Mouse (Mus musculus): Measurements from ENCODE around the gene Simc1.

Simc1 gene

GRCm38 (mm10) chr13:54532134-54532533, 28.6 kb downstream of the Simc1 start:
- DNase-seq (ENCODE audit: extremely low spot score): no peak

DNA sequence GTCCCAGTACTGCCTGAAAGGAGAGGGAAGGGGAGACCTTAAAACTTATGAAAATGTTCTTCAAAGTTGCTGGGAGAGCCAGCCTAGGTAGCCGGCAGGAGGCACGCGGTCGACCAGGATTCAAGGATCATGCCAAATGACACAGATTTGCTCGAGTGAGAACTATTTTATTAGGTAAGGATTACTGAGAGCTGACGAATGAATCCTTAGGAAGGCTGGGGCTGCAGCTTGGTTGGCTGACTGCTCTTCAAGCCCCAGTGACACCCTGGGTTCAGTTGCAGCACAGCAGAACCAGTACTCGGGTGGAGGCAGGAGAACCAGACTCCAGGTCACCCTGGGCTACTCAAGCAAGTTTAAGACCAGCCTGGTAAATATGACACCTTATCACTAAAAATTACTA, 44.5 kb downstream of the Simc1 start:
- no peak for DNase-seq (ENCODE audit: extremely low spot score)

DNA sequence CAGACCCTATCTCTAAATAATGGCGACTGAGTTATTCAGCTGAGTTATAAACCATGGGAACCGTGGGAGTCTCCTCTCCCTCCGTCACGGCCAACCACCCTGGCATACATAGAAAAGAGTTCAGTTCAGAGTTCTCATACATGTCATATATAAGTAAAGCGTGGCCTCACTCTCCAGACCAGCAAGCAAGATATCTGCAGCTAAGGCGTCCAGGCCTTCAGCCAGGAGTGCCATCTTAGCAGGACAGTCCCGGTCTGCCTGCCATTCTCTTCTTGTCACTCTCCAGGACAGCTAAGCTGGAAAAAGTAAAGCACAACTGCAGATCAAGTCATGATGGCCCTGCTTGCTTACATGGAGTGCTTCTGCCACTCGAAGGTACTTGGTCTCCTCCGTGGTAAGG, 52.6 kb downstream of the Simc1 start:
- DNase-seq (ENCODE audit: extremely low spot score): no peak

DNA sequence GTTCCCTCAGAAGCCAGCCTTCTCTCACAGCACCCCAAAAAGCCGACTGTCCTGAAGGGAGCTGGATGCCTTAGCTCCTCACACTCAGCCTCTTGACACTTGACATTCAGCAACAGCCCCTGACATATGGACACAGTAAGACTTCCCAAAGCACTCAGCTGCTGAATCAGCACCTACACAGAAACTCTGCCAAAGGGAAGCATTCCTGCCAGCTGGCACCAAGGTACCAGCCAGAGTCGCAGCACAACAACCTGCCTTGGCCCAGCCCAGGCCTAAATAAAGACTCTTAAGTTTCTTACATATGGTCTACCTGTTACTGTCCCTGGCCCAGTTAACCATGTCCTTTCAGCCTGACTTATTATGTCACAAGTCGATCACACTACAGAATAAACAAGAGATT, 53.2 kb downstream of the Simc1 start:
- no peak for DNase-seq (ENCODE audit: extremely low spot score)

DNA sequence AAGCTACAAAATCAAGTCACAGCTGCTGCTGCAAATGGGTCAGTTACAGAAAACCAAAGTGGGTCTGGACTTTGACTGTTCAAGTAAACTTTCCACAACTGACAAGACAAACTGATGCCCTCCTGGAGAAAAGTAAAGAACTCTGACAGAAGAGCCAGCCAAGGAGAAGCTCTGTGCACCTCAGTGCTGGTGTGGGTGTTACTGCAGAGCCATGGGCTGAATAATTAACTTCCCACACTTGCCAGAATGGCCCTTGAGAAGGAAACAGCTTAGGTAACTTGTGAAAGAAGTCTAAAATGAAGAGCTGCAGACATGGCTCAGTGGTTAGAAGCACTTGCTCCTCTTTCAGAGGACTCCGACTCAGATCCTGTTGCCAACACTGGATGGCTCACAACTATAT, 54.1 kb downstream of the Simc1 start:
- no peak for DNase-seq (ENCODE audit: extremely low spot score)

DNA sequence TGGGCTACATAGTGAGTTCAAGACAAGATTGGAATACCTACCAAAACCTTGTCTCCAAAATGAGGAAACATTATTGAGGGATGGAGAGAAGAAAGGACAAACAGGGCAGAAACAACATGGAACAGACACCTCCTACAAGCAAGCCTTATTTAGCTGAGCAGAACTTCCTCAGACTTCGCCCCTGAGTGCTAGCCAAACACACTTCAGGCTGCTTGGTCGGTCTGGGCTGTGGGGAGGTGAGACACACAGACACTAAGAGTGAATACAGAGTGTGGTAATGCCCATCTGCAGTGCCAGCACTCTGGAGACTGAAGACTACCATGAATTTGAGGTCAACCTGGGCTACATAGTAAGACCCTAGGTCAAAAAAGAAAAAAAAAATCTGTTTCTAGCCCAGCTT, 56.1 kb downstream of the Simc1 start:
- no peak for DNase-seq (ENCODE audit: extremely low spot score)

- DNase-seq (ENCODE audit: extremely low spot score): no peak
These were observed 57.0 kb downstream of the Simc1 start for GRCm38 (mm10) chr13:54560608-54561007.

DNA sequence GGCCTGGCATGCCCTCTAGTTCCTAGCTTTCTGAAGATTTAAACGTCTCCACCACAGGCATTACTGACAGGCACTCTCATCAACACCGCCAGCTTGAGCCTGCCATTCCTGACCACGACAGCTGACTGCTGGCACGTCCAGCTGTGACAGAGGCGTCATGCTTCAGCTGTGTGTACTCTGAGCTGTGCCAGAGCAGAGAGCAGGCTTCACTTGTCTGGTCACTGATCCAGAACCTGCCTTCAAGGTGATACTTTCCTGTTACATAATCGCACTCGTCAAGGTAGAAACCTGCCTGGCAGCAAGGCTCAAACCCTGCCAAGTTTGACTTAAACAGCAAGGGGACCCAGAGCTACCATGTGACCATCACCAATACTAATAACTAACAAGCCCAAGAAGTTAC, 59.0 kb downstream of the Simc1 start:
- no peak for DNase-seq (ENCODE audit: extremely low spot score)

DNA sequence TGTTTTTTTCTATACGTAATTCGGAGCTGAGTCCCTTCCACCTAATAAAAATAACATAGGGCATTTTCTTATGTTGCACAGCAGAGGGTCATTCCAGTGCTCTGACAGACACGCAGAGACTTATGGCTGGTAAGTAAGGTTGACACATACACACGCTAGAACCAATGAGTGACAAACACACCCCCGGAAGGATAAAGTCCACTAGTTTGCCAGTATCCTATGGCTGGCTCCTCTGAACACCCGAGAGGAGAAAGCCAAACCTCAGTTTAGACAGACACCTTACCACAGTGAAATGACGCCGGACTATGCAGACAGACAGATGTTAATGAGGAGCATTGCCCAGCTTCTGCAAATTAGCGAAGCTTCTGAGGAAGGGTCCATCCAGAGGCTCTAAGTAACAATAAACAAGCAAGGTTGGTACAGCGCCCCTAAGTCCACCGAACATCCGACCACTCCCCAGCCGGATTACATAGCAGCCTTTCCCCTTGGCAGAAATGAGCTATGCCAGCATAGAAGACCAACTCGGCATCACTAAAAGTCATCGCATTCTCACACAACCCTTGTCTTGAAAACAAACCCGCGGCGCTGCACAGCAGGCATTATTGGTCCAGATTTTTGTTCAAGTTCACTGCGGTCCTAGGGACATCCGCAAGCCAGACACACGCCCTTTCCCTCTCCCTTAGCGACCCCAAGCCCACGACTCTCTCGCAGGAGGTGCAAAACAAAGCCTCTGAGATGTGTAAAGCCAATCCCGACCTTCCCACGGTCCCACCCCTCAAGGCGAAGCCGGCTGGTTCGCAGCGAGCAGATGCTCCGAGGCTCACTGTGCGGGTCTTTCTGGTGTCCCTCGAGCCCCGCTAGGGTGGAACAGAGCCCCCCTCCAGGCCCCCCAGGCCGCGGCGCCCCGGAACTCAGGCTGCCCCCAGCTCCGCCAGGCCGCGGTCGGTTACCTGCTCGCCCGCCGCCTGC, 60.9 kb downstream of the Simc1 start:
- no peak for DNase-seq (ENCODE audit: extremely low spot score)

GRCm38 (mm10) chr13:54565201-54565581, 61.6 kb downstream of the Simc1 start, which contains the start of gene 4833439L19Rik:
TSS of gene 4833439L19Rik (minus strand) at chr13:54565435.
- peak; percentile 90 for DNase-seq (ENCODE audit: extremely low spot score)

DNA sequence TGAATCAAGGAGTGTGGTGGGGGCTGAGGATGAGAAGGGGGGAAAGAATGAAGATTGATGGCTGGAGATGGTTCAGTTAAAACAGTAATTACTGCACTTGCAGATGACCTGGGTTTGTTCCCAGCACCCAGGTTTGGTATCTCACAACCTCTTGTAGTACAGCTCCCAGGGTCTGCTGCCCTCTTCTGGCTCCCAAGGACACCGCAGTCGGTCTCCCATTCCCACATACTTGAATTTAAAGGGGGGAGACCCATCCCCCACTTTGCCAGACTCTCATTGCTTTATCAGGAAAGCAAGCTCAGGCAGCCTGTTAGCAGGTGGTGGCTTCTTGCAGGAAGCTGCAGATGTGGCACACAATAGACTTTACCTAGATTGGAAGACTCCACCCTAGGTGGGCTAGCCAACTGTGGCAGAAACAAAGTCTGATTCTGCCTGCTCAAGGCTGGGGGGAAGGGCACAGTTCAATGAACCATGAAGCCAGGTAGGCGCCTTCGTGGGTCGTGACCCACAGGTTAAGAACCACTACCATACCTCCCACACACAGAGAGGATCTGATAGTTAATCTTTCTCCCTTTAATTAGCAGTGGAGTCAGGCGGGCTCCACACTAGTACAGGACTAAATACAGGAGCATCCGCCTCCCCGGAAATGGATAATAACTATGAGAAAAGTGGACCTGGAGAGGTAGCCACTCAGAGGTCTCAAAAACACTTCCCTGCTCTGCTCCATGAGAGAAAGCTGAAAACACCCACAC, 62.2 kb downstream of the Simc1 start:
- peak; percentile 63 for DNase-seq (ENCODE audit: extremely low spot score)

DNA sequence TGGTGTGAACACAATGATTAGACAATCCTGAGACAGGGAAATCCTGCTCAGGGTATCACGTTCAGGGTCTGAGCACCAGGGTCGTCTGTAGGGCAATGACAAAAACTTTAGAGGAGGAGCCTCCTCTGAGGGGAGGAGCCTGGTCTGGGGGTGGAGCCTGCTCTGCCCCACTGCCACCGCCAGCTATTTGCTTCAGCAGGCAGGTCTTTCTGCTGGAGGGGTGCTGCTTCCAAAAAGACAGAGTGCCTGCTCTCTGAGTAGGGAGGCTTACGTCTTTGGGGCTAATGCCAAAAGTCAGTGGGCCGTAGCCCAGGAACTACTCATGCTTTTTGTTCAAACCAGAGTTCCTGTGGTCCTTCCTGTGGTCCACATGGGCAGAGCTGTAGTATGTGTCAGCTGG, 64.8 kb downstream of the Simc1 start:
- no peak for DNase-seq (ENCODE audit: extremely low spot score)

DNA sequence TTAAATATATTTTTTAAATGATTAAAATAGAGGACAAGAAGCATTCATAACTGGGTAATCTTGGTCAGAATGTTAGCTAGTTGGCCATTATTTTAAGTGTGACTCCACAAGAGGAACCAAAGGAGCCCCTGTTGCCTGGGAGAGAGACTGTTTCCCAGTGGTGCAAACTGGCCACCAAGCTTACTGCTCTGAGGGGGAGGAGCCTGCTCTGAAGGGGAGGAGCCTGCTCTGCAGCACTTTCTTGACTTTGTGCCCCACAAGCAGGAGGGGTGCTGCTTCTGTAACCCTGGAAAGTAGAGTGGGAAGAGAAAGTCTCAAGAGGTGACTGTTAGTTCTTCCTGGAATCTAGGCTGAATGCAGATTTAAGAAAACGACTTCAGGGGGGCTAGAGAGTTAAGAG, 65.7 kb downstream of the Simc1 start:
- no peak for DNase-seq (ENCODE audit: extremely low spot score)

GRCm38 (mm10) chr13:54570736-54571135, 67.2 kb downstream of the Simc1 start:
- no peak for DNase-seq (ENCODE audit: extremely low spot score)

DNA sequence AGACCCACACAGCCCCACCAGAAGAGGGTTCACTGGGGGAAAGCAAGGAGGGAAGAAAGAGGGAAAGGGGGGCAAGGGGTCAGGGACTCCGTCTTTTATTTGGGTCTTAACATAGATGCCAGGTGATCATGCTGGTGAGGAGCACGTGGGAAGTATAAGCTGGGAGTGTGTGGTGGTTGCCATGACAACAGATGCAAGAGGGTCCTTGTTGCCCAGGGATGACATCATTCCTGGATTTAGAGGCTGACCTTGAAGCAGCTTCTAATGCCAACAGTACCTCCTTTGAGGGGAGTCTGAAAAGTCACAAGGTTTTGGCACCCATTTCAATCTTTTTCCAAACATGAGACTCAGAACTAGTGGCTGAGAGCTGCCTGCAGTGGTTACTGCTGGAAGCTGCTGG, 68.1 kb downstream of the Simc1 start:
- no peak for DNase-seq (ENCODE audit: extremely low spot score)

DNA sequence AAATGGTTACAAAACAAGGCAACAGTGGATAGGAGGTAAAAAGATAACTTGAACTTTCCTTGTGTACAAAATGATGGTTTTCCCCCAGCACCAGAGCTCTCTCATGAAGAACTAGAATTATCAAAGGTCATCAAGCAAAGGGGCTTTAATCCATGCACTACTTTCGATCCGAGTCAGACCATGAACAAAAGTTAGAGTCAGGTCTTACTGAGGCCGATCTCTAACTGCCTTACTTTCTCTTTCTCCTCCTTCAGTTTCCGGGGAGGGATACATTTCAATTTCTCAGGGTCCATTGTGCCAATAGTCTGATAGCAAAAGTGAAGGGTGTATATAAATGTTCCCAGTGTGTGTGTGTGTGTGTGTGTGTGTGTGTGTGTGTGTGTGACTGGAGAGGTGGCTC, 69.0 kb downstream of the Simc1 start:
- DNase-seq (ENCODE audit: extremely low spot score): no peak

GRCm38 (mm10) chr13:54574854-54575481, 71.4 kb downstream of the Simc1 start, which contains the start of gene Arl10:
TSS of gene Arl10 (plus strand) at chr13:54575015.
- DNase-seq (ENCODE audit: extremely low spot score): peak; percentile 88

DNA sequence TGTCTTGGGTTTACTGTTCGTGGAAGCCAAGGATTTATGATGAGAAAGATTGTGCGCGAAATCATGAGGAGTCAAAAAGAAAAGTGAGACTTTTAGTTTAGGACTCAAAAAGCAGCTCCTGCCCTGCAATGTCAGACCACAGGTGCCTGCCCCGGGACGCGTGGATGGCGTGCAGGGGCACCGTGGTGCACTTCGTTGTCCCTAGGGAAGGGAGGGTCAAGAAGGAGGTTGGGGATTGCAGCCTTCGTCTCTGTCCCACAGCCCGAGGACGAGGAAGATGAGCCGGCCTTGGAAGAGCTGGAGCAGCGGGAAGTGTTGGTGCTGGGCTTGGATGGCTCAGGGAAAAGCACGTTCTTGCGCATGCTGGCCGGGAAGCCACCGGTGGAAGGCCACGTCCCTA, 71.9 kb downstream of the Simc1 start:
- peak; percentile 47 for DNase-seq (ENCODE audit: extremely low spot score)

- no peak for DNase-seq (ENCODE audit: extremely low spot score)
These were observed 74.3 kb downstream of the Simc1 start for GRCm38 (mm10) chr13:54577652-54578507.

GRCm38 (mm10) chr13:54581385-54581784, 77.8 kb downstream of the Simc1 start:
- no peak for DNase-seq (ENCODE audit: extremely low spot score)

DNA sequence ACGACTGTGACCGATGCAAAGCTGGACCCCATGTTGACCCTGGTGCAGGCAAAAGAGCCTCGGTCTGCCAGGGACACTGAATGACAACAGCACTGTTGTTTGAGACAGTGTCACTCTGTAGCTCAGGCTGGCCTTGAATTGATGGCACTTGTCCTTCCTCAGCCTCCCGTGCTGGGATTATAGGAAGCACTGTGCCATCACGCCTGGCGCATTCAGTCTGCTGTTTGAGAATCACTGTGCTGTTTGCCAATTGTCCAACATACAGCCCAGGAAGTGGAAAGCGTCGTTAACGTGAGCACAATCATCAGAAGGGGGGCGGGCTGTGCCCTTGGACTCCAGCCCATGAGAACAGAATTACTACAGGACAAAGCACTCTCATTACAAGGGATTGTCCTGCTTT, 78.5 kb downstream of the Simc1 start:
- DNase-seq (ENCODE audit: extremely low spot score): no peak
